Mouse (Mus musculus): ENCODE measurements around the gene Hmgb1.

DNA sequence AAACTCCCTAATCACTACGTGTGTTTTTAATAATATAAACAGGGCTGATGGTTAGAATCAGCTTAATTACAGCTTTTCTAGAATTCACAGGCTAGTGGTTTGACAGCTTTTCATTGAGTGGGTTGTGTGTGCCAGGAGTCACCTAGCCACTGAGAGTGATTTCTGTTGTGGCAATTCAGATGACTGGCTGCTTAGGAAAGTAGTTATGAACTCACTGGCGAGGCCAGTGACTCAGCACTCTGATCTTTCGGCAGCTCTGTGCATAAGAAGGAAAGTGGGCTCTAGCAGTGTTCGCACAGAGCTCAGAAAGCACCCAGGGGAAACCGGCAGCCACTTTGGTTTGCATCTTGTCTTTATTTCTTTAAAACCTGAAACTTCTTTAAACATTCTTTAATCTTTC lies 18.7 kb upstream of the Hmgb1 start:
- no peak for TF ChIP-seq CTCF (conservative IDR thresholded peaks at IDR 0.05; ENCODE audit: insufficient read depth, insufficient read length, low read depth, low read length)
- no peak for TF ChIP-seq POLR2A (IDR thresholded peaks at IDR 0.05; ENCODE audit: low read depth, low read length)

Measured in kidney, adult 2 months (tissue).